Mouse (Mus musculus) testis, postnatal 14 days (tissue): ENCODE results near the gene Kit.

ENCODE experiments used
- DNase-seq: peaks from one replicate; pipeline ENCODE4 v3.0.0; 2021; ENCODE audit warnings: low spot score

Kit gene

DNA sequence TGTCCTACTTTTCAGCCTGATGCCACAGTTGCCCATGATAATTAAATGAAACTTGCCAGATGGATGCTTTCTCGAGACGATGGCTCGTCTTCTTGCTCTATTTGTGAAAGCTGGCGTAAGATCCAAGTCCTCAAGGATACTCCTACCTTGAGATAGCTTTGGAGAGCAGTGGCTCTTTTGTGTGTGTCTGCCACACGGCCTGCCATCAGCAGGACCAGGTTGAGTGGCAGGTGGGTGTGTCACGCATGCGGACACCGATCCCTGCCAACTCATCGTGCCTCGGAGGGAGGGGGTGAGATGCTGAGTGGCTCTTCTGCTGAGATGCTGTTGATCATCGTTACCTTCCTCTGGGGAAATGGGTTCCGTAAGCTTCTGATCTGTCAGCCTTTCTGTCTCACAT lies 60.7 kb downstream of the Kit start:
- DNase-seq = no peak

- DNase-seq = no peak
Observed at GRCm38 (mm10) chr5:75640637-75641036, 65.9 kb downstream of the Kit start.

DNA sequence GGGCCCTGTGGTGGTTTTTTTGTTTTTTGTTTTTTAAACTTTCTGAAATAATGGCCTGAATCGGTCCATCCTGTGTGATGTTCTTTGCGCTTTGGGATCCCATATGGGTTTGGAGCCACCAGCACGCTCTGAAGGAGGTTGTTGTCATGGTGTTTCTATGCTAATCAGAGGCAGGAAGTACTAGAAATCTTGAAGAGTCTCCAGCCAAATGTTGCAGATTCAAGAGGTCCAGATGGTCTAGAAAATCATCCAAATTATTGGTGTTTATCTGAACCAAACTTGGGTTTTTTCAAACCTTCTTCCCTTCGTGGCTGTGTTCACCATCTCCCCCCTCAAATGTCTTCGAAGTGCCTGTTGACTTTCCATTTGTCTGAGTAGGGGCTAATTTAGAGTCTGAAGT lies 72.3 kb downstream of the Kit start:
- DNase-seq = no peak

GRCm38 (mm10) chr5:75650566-75650965 lies 75.8 kb downstream of the Kit start:
- DNase-seq = no peak

DNA sequence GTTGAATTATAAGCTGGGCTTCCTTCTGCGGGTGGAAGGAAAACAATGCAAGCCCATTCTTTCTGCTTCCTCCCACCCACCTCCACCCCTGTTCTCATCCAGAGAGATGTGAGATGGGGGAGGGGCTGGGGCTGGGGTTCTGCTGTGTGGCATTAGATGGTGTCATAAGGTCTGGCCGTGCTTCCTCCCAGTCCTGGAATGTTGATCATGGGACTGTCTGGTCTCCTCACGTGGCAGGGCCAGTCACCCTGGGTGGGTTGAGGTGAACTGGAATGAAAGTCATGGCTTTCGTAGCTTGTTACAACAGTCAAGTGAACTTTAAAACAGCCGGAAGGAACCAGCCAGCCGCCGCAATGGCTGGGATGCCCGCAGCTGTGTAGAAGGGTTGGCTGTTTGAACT lies 78.7 kb downstream of the Kit start:
- DNase-seq = no peak

GRCm38 (mm10) chr5:75658575-75658974 lies 83.9 kb downstream of the Kit start:
- no peak for DNase-seq

DNA sequence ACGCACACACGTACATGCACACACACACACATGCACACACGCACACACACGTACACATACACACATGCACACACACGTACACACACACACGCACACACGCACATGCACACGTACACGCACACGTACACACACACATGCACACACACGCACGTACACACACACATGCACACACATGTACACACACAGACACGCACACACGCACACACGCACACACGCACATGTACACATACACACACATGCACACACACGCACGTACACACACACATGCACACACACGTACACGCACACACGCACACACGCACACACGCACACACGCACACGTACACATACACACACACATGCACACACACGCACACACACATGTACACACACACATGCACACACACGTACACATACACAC lies 85.6 kb downstream of the Kit start:
- DNase-seq = no peak

DNA sequence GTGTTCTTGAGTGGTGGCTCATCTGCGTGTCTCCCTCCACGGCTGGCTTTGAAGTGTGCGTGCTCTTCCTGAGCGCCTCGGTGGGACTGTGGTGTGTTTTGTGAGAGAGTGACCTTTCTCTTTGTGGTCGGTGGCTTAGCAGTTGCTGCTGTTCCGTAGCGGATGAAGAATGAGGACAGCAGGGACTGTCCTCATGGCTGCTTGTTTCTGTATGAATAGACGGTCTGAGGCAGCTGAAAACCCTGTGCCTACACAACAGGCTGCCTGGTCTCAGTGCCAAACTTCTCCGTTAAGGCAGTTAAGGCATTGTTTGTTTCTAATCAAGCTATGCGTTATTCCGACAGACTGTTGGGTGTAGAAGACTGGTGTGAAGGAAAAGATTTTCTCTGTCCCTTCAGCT lies 87.8 kb downstream of the Kit start:
- no peak for DNase-seq

- DNase-seq = no peak
Observed at GRCm38 (mm10) chr5:75663768-75664167, 89.1 kb downstream of the Kit start.

DNA sequence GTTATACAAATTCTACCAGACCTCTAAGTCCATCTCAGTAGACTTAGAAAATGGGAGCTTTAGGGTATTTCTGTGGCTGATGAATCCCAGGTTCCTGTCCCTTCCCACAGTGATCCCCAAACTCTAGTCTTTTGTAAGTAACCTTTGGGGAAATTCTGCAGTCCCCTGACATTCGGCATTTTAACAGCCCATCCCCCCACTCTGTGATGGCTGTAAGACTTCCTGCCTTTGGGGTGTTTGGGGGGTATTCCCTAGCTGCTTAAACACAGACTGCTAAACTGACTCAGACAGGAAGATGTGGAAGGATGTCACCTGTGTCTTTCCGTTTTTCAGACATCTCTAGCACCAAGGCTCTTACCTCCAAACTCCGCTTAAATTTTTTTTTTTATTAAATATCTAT lies 92.4 kb downstream of the Kit start:
- DNase-seq = no peak

GRCm38 (mm10) chr5:75671136-75671788 lies 96.5 kb downstream of the Kit start:
- DNase-seq = no peak

DNA sequence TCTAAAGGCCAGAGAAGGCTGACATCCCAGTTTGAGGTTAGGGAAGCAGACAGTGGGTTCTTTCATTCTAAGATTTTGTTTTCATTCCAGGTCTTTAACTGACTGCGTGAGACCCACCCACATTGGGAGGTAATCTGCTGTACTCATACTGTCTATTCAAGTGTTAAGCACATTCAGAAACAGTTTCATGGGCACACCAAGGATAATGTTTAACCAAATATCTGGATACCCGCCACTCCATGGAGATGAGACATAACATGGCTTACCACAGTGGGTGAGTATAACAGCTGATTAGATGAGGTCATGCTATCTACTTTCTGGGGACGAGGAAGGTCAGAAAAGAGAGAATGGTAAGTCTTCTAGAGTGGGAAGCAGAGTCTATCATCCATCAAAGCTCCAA lies 101.3 kb downstream of the Kit start:
- DNase-seq = no peak

- DNase-seq = no peak
Observed at GRCm38 (mm10) chr5:75679896-75680295, 105.2 kb downstream of the Kit start.

GRCm38 (mm10) chr5:75695162-75695809 lies 120.6 kb downstream of the Kit start:
- no peak for DNase-seq

GRCm38 (mm10) chr5:75696960-75697359 lies 122.2 kb downstream of the Kit start:
- DNase-seq = no peak

GRCm38 (mm10) chr5:75698556-75698955 lies 123.8 kb downstream of the Kit start:
- no peak for DNase-seq

- no peak for DNase-seq
Observed at GRCm38 (mm10) chr5:75699081-75699480, 124.4 kb downstream of the Kit start.

GRCm38 (mm10) chr5:75699516-75699915 lies 124.8 kb downstream of the Kit start:
- DNase-seq = no peak

DNA sequence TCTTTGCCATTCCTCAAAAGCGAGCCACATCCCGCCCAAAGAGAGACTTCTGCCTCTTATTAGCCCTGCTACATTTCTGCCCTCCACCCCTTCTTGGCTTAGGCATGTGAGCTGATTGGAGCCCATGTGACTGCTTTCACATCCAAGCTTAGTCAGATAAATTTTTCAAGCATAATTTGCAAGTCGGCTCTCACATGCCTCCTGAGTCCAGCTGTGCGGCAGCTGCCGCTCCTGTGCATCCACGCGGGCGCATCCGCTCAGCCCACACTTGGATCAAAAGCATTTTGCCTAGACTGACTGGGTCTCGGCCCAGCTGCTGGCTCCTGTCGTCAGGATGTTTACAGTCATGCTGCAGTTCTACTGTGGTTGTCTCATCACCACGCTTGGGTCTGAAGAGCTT lies 126.9 kb downstream of the Kit start:
- no peak for DNase-seq

DNA sequence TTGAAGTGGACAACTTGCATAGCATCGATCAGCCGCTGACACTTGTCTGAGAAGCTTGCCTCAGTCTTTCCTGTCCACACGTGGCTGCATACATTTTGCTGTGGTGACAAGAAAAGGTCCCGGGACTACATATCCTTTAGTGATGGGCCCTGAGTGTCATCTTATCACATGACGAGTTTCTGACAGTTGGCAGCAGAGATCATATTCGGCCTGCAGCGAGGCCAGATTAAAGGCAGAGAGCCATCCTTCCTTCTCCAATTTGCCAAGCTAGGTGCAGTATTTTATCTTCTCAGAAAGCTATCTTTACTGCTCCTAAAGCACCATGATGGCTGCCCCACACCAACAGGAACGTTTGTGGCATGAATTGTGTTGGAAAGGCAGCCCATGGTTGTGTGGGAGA lies 127.4 kb downstream of the Kit start:
- no peak for DNase-seq

GRCm38 (mm10) chr5:75704584-75705175 lies 130.0 kb downstream of the Kit start:
- no peak for DNase-seq

DNA sequence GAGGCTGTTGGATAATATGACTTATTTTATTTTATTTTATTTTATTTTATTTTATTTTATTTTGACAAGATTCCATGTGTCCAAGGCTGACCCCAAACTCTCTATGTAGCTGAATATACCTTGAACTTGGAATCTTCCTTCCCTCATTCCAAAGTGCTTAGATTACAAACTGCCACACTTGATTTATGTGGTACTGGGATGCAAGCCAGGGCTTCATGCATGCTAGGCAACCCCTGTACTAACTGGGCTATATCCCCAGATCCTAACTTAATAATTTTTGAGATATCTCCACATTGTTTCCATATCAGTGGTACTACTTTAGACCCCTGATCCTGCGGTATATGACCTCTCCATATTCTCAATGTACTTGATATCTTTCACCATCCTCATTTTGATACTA lies 130.7 kb downstream of the Kit start:
- DNase-seq = no peak
